Mouse (Mus musculus): ENCODE results near the gene Ugdh. TPM values are rescaled to one million over a fixed set of nuclear protein-coding genes. Genes with fewer than 3 reads are reported as not detected.
"Not testable (repeated sequence)": the region's sequence is repeated elsewhere in the genome, so short reads cannot be mapped to it uniquely, and the experiment has no call there.

Ugdh gene
- total RNA-seq (2021): 10 to 100 TPM; 29.8 to 37.8 TPM

GRCm38 (mm10) chr5:65435806-65436561, at the start of gene Ugdh:
Gene Ugdh (minus strand): TSS chr5:65435949.
- DNase-seq (ENCODE audit: low spot score in 2 of 2): peak; percentile 94 to 95
- intact Hi-C loops (cut with DNase I): loop anchor here (2.0 kb wide), 1 partner anchor 55 kb away; no protein-coding TSS in a partner anchor

- DNase-seq (ENCODE audit: low spot score in 2 of 2): no peak
- intact Hi-C loops (cut with DNase I): no loop called here
Measured at GRCm38 (mm10) chr5:65482996-65483395, 47.2 kb upstream of the Ugdh start.

- no peak for DNase-seq (ENCODE audit: low spot score in 2 of 2)
- intact Hi-C loops (cut with DNase I): no loop called here
Measured at GRCm38 (mm10) chr5:65480511-65480910, 44.8 kb upstream of the Ugdh start.

- DNase-seq (ENCODE audit: low spot score in 2 of 2): no peak
- intact Hi-C loops (cut with DNase I): no loop called here
Measured at GRCm38 (mm10) chr5:65479681-65480445, 44.1 kb upstream of the Ugdh start.

- intact Hi-C loops (cut with DNase I): no loop called here
- no peak for DNase-seq (ENCODE audit: low spot score in 2 of 2)
Measured at GRCm38 (mm10) chr5:65478224-65478623, 42.5 kb upstream of the Ugdh start.

GRCm38 (mm10) chr5:65476739-65477138, 41.0 kb upstream of the Ugdh start:
- intact Hi-C loops (cut with DNase I); DNase-seq (ENCODE audit: low spot score in 2 of 2): not testable (repeated sequence)

GRCm38 (mm10) chr5:65475806-65476205, 40.1 kb upstream of the Ugdh start:
- DNase-seq (ENCODE audit: low spot score in 2 of 2): no peak
- intact Hi-C loops (cut with DNase I): no loop called here

- DNase-seq (ENCODE audit: low spot score in 2 of 2): no peak
- intact Hi-C loops (cut with DNase I): no loop called here
Measured at GRCm38 (mm10) chr5:65469766-65470165, 34.0 kb upstream of the Ugdh start.

GRCm38 (mm10) chr5:65466911-65467310, 31.2 kb upstream of the Ugdh start:
- no peak for DNase-seq (ENCODE audit: low spot score in 2 of 2)
- intact Hi-C loops (cut with DNase I): no loop called here

GRCm38 (mm10) chr5:65460361-65460760, 24.6 kb upstream of the Ugdh start:
- DNase-seq (ENCODE audit: low spot score in 2 of 2): no peak
- intact Hi-C loops (cut with DNase I): no loop called here

- no peak for DNase-seq (ENCODE audit: low spot score in 2 of 2)
- intact Hi-C loops (cut with DNase I): no loop called here
Measured at GRCm38 (mm10) chr5:65459454-65459853, 23.7 kb upstream of the Ugdh start.

- intact Hi-C loops (cut with DNase I): no loop called here
- no peak for DNase-seq (ENCODE audit: low spot score in 2 of 2)
Measured at GRCm38 (mm10) chr5:65457846-65458245, 22.1 kb upstream of the Ugdh start.

- intact Hi-C loops (cut with DNase I): no loop called here
- no peak for DNase-seq (ENCODE audit: low spot score in 2 of 2)
Measured at GRCm38 (mm10) chr5:65457086-65457827, 21.5 kb upstream of the Ugdh start.

- no peak for DNase-seq (ENCODE audit: low spot score in 2 of 2)
- intact Hi-C loops (cut with DNase I): no loop called here
Measured at GRCm38 (mm10) chr5:65454771-65455170, 19.0 kb upstream of the Ugdh start.

- intact Hi-C loops (cut with DNase I): no loop called here
- DNase-seq (ENCODE audit: low spot score in 2 of 2): no peak
Measured at GRCm38 (mm10) chr5:65448941-65449340, 13.2 kb upstream of the Ugdh start.

GRCm38 (mm10) chr5:65447826-65448225, 12.1 kb upstream of the Ugdh start:
- intact Hi-C loops (cut with DNase I): no loop called here
- no peak for DNase-seq (ENCODE audit: low spot score in 2 of 2)

GRCm38 (mm10) chr5:65446756-65447155, 11.0 kb upstream of the Ugdh start:
- DNase-seq (ENCODE audit: low spot score in 2 of 2): no peak
- intact Hi-C loops (cut with DNase I): no loop called here

GRCm38 (mm10) chr5:65444981-65445380, 9.2 kb upstream of the Ugdh start:
- intact Hi-C loops (cut with DNase I): no loop called here
- DNase-seq (ENCODE audit: low spot score in 2 of 2): no peak

GRCm38 (mm10) chr5:65438041-65438440, 2.3 kb upstream of the Ugdh start:
- intact Hi-C loops (cut with DNase I): no loop called here
- no peak for DNase-seq (ENCODE audit: low spot score in 2 of 2)

GRCm38 (mm10) chr5:65435363-65435805, 365 bp downstream of the Ugdh start:
- DNase-seq (ENCODE audit: low spot score in 2 of 2): no peak
- intact Hi-C loops (cut with DNase I): no loop called here

Measured in left cerebral cortex, postnatal 36 days (tissue).